Mouse (Mus musculus): ENCODE results near the gene Mfn2. TPM values are rescaled to one million over a fixed set of nuclear protein-coding genes. Genes with fewer than 3 reads are reported as not detected.

The Mfn2 gene
- 100 to 1,000 TPM; 621 to 624 TPM for total RNA-seq (2021)
- long read RNA-seq, experiment 1, full-length matches to known transcripts: 495 of 1,109 reads
- long read RNA-seq, experiment 1, partial matches to known transcripts: 209 of 1,109 reads
- long read RNA-seq, experiment 1, other reads (novel, unspliced or antisense): 405 of 1,109 reads
- long read RNA-seq, experiment 2, full-length matches to known transcripts: 578 of 1,205 reads
- long read RNA-seq, experiment 2, partial matches to known transcripts: 234 of 1,205 reads
- long read RNA-seq, experiment 2, other reads (novel, unspliced or antisense): 393 of 1,205 reads

- intact Hi-C loops (cut with DNase I): no loop called here
- DNase-seq: peak; percentile 88 to 92
Measured at GRCm38 (mm10) chr4:147904313-147905089, at the start of gene Mfn2. Gene Mfn2 (minus strand): TSS chr4:147904704.

- intact Hi-C loops (cut with DNase I): loop anchor here (2.0 kb wide), 1 partner anchor 35 kb away; no protein-coding TSS in a partner anchor
- peak in 1 of 2 experiments; percentile 60 for DNase-seq
Measured at GRCm38 (mm10) chr4:147953590-147953989, 49.1 kb upstream of the Mfn2 start.

GRCm38 (mm10) chr4:147947511-147947910, 43.0 kb upstream of the Mfn2 start:
- intact Hi-C loops (cut with DNase I): no loop called here
- DNase-seq: no peak

- no peak for DNase-seq
- intact Hi-C loops (cut with DNase I): no loop called here
Measured at GRCm38 (mm10) chr4:147943005-147943404, 38.5 kb upstream of the Mfn2 start.

GRCm38 (mm10) chr4:147941045-147942020, 36.8 kb upstream of the Mfn2 start:
- peak in 1 of 2 experiments; percentile 31 for DNase-seq

GRCm38 (mm10) chr4:147940576-147941044, 36.1 kb upstream of the Mfn2 start, which contains the start of gene 2510039O18Rik:
Gene 2510039O18Rik (plus strand): TSS chr4:147940895.
- DNase-seq: peak; percentile 84 to 88
- intact Hi-C loops (cut with DNase I): no loop called here

More at GRCm38 (mm10) chr4:147941045-147942020, 36.8 kb upstream of the Mfn2 start:
- intact Hi-C loops (cut with DNase I): no loop called here

- intact Hi-C loops (cut with DNase I): no loop called here
- DNase-seq: no peak
Measured at GRCm38 (mm10) chr4:147940111-147940510, 35.6 kb upstream of the Mfn2 start.

- intact Hi-C loops (cut with DNase I): no loop called here
- peak; percentile 68 to 76 for DNase-seq
Measured at GRCm38 (mm10) chr4:147938148-147939096, 33.9 kb upstream of the Mfn2 start.

- peak in 1 of 2 experiments; percentile 2 for DNase-seq
- intact Hi-C loops (cut with DNase I): no loop called here
Measured at GRCm38 (mm10) chr4:147937486-147937885, 33.0 kb upstream of the Mfn2 start.

GRCm38 (mm10) chr4:147937021-147937420, 32.5 kb upstream of the Mfn2 start:
- DNase-seq: peak in 1 of 2 experiments; percentile 4
- intact Hi-C loops (cut with DNase I): no loop called here

GRCm38 (mm10) chr4:147936331-147936954, 31.9 kb upstream of the Mfn2 start, which contains the start of gene Plod1:
Gene Plod1 (minus strand): TSS chr4:147936767.
- intact Hi-C loops (cut with DNase I): no loop called here
- peak; percentile 92 for DNase-seq

GRCm38 (mm10) chr4:147935904-147936303, 31.4 kb upstream of the Mfn2 start:
- intact Hi-C loops (cut with DNase I): loop anchor here (2.0 kb wide), 1 partner anchor 17 kb away; no protein-coding TSS in a partner anchor
- no peak for DNase-seq

- intact Hi-C loops (cut with DNase I): loop anchor here (2.0 kb wide), 1 partner anchor 16 kb away; no protein-coding TSS in a partner anchor
- no peak for DNase-seq
Measured at GRCm38 (mm10) chr4:147934611-147935010, 30.1 kb upstream of the Mfn2 start.

GRCm38 (mm10) chr4:147934134-147934533, 29.6 kb upstream of the Mfn2 start:
- intact Hi-C loops (cut with DNase I): loop anchor here (2.0 kb wide), 1 partner anchor 15 kb away; no protein-coding TSS in a partner anchor
- peak; percentile 19 to 35 for DNase-seq

GRCm38 (mm10) chr4:147930946-147931345, 26.4 kb upstream of the Mfn2 start:
- intact Hi-C loops (cut with DNase I): no loop called here

GRCm38 (mm10) chr4:147928540-147928939, 24.0 kb upstream of the Mfn2 start:
- intact Hi-C loops (cut with DNase I): no loop called here
- no peak for DNase-seq

More at GRCm38 (mm10) chr4:147930946-147931345, 26.4 kb upstream of the Mfn2 start:
- no peak for DNase-seq

GRCm38 (mm10) chr4:147928136-147928535, 23.6 kb upstream of the Mfn2 start:
- DNase-seq: no peak
- intact Hi-C loops (cut with DNase I): no loop called here

GRCm38 (mm10) chr4:147927705-147928104, 23.2 kb upstream of the Mfn2 start:
- peak; percentile 67 to 71 for DNase-seq
- intact Hi-C loops (cut with DNase I): no loop called here
